Mouse (Mus musculus) CH12.LX (cell line): ENCODE results near the gene 4930469K13Rik. TPM values are rescaled to one million over a fixed set of nuclear protein-coding genes. Genes with fewer than 3 reads are reported as not detected.

Experiments
- DNase-seq: peaks from one replicate; pipeline ENCODE4 v3.0.0-alpha.2; 2013; ENCODE audit errors: extremely low read depth
- H3K27ac ChIP-seq: 2 replicates; pipeline ENCODE4 v1.5.1; 2012; ENCODE audit warnings: low read depth, mild to moderate bottlenecking, control low read depth, moderate library complexity; ENCODE audit not compliant: insufficient read depth
- H3K27me3 ChIP-seq: replicated peaks from 2 replicates; pipeline ENCODE3; 2012; ENCODE audit warnings: inconsistent platforms
- H3K36me3 ChIP-seq, 2 experiments: replicated peaks in 1 of 2; 2 replicates each; pipeline versions ENCODE3 to v1.6.1; 2012; ENCODE audit warnings: inconsistent platforms in 1 of 2, low read length in 1 of 2, mild to moderate bottlenecking in 1 of 2, mixed read lengths in 1 of 2, moderate library complexity in 1 of 2; ENCODE audit not compliant: control insufficient read depth in 1 of 2, insufficient read depth in 1 of 2
- H3K4me1 ChIP-seq, 2 experiments: 2 replicates each; pipeline ENCODE4 v1.6.1; 2012; ENCODE audit warnings: inconsistent platforms in 1 of 2, moderate library complexity in 1 of 2; ENCODE audit not compliant: insufficient read depth in 2 of 2, control insufficient read depth in 1 of 2
- H3K4me2 ChIP-seq: 2 replicates; pipeline ENCODE4 v1.6.1; 2012; ENCODE audit warnings: low read depth, mild to moderate bottlenecking, control low read depth; ENCODE audit not compliant: poor library complexity, insufficient read depth, severe bottlenecking
- H3K4me3 ChIP-seq, 3 experiments: fragments of 150-350 bp in 1 of 3; sonication (generic) in 1 of 3; replicated peaks in 1 of 3; 2 replicates each; pipeline versions ENCODE3 to v1.5.1; 2011 to 2012; ENCODE audit warnings: low read depth in 2 of 3, low read length in 2 of 3, mild to moderate bottlenecking in 2 of 3, moderate library complexity in 2 of 3, control low read depth in 1 of 3, improper control_type of control experiment in 1 of 3, inconsistent platforms in 1 of 3, mixed read lengths in 1 of 3; ENCODE audit not compliant: poor library complexity in 1 of 3
- H3K79me2 ChIP-seq: replicated peaks from 2 replicates; pipeline ENCODE4 v1.6.1; 2012; ENCODE audit warnings: mild to moderate bottlenecking, moderate library complexity; ENCODE audit not compliant: control insufficient read depth, poor library complexity, insufficient read depth, severe bottlenecking; ENCODE audit errors: extremely low read depth
- H3K9ac ChIP-seq: 2 replicates; pipeline ENCODE4 v1.6.1; 2012; ENCODE audit warnings: low read depth, mild to moderate bottlenecking, control low read depth, moderate library complexity; ENCODE audit not compliant: insufficient read depth
- H3K9me3 ChIP-seq: replicated peaks from 2 replicates; pipeline ENCODE3; 2012; ENCODE audit warnings: low read length, inconsistent platforms, mixed read lengths
- BHLHE40 ChIP-seq: IDR thresholded peaks from 2 replicates; pipeline ENCODE4 v1.6.1; 2011; ENCODE audit warnings: mild to moderate bottlenecking, low read depth, low read length, improper control_type of control experiment
- CTCF ChIP-seq, 2 experiments: IDR thresholded peaks in 1 of 2; conservative IDR thresholded peaks in 1 of 2; 2 replicates each; pipeline ENCODE4 v1.5.1; 2011 to 2012; ENCODE audit warnings: low read depth in 2 of 2, low read length in 2 of 2, improper control_type of control experiment in 1 of 2, inconsistent platforms in 1 of 2, mild to moderate bottlenecking in 1 of 2, moderate library complexity in 1 of 2
- E2F4 ChIP-seq: IDR thresholded peaks from 2 replicates; pipeline ENCODE4 v1.6.1; 2011; ENCODE audit warnings: low read depth, low read length, improper control_type of control experiment; ENCODE audit not compliant: insufficient replicate concordance
- EP300 ChIP-seq: IDR thresholded peaks from 2 replicates; pipeline ENCODE4 v1.6.1; 2011; ENCODE audit warnings: low read length, improper control_type of control experiment
- ETS1 ChIP-seq: conservative IDR thresholded peaks from 2 replicates; pipeline ENCODE4 v1.6.1; 2012; ENCODE audit warnings: low read depth, mild to moderate bottlenecking, inconsistent platforms, low read length, improper control_type of control experiment, moderate library complexity
- GABPA ChIP-seq: IDR thresholded peaks from 2 replicates; pipeline ENCODE4 v1.6.1; 2012; ENCODE audit warnings: low read depth, low read length, improper control_type of control experiment, inconsistent platforms; ENCODE audit not compliant: insufficient replicate concordance
- HCFC1 ChIP-seq: IDR thresholded peaks from 2 replicates; pipeline ENCODE4 v1.6.1; 2012; ENCODE audit warnings: low read depth, mild to moderate bottlenecking, inconsistent platforms, low read length, improper control_type of control experiment
- IRF4 ChIP-seq: IDR thresholded peaks from 2 replicates; pipeline ENCODE4 v1.6.1; 2014; ENCODE audit warnings: low read depth, mild to moderate bottlenecking, inconsistent platforms, low read length, improper control_type of control experiment
- JUND ChIP-seq: conservative IDR thresholded peaks from 2 replicates; pipeline ENCODE4 v1.6.1; 2011; ENCODE audit warnings: low read depth, low read length, improper control_type of control experiment
- MAFK ChIP-seq: IDR thresholded peaks from 2 replicates; pipeline ENCODE4 v1.6.1; 2011; ENCODE audit warnings: low read length, improper control_type of control experiment; ENCODE audit not compliant: insufficient replicate concordance
- MAX ChIP-seq: IDR thresholded peaks from 2 replicates; pipeline ENCODE4 v1.6.1; 2011; ENCODE audit warnings: low read length, improper control_type of control experiment
- NELFE ChIP-seq: IDR thresholded peaks from 2 replicates; pipeline ENCODE4 v1.6.1; 2011; ENCODE audit warnings: low read depth, low read length, improper control_type of control experiment
- PAX5 ChIP-seq: IDR thresholded peaks from 2 replicates; pipeline ENCODE4 v1.6.1; 2012; ENCODE audit warnings: low read length, inconsistent platforms, mixed read lengths
- POLR2A ChIP-seq: IDR thresholded peaks from 2 replicates; pipeline ENCODE4 v1.6.1; 2011; ENCODE audit warnings: low read depth, mild to moderate bottlenecking, improper control_type of control experiment, low read length
- POLR2AphosphoS2 ChIP-seq: IDR thresholded peaks from 2 replicates; pipeline ENCODE4 v1.6.1; 2011; ENCODE audit warnings: low read depth, low read length, improper control_type of control experiment
- RAD21 ChIP-seq: IDR thresholded peaks from 2 replicates; pipeline ENCODE4 v1.6.1; 2011; ENCODE audit warnings: low read depth, mild to moderate bottlenecking, low read length, improper control_type of control experiment, moderate library complexity
- SIN3A ChIP-seq: IDR thresholded peaks from 2 replicates; pipeline ENCODE4 v1.6.1; 2012; ENCODE audit warnings: low read length, improper control_type of control experiment, inconsistent platforms
- SMC3 ChIP-seq: IDR thresholded peaks from 2 replicates; pipeline ENCODE4 v1.6.1; 2011; ENCODE audit warnings: low read depth, low read length, improper control_type of control experiment
- TBP ChIP-seq: conservative IDR thresholded peaks from 2 replicates; pipeline ENCODE4 v1.6.1; 2011; ENCODE audit warnings: low read depth, low read length, improper control_type of control experiment
- ZC3H11A ChIP-seq: IDR thresholded peaks from 2 replicates; pipeline ENCODE4 v1.6.1; 2012; ENCODE audit warnings: low read depth, mild to moderate bottlenecking, inconsistent platforms, low read length, improper control_type of control experiment
- ZNF384 ChIP-seq: IDR thresholded peaks from 2 replicates; pipeline ENCODE4 v1.6.1; 2012; ENCODE audit warnings: low read depth, low read length, improper control_type of control experiment, inconsistent platforms
- dilution Hi-C: fragments of 300-500 bp; cut with MboI; formaldehyde crosslinking; loops from 2 replicates; pipeline ENCODE4 v1.14.3; 2020; ENCODE audit warnings: low sequenced_read_pairs; ENCODE audit not compliant: extremely low pct_unique_long_range_greater_than_20kb, extremely low pct_ligation_motif_present
- in situ Hi-C: fragments of 300-500 bp; cut with MboI; formaldehyde crosslinking; loops from 3 replicates; pipeline ENCODE4 v1.14.3; 2019; ENCODE audit warnings: low sequenced_read_pairs, low pct_ligation_motif_present, low pct_unique_long_range_greater_than_20kb, mixed read lengths
- polyA plus RNA-seq: library from polyadenylated mRNA; unstranded; fragments of >175 nt; gene quantifications from 2 replicates; pipeline ENCODE4 v1.2.1, GENCODE M21; 2012; ENCODE audit warnings: low read depth; ENCODE audit not compliant: insufficient read length
- total RNA-seq, 2 experiments: library from RNA; depleted of rRNA; stranded (reverse); fragments of 300-350 nt in 1 of 2; fragments of >200 nt in 1 of 2; gene quantifications; 2 replicates each; pipeline ENCODE4 v1.2.3; 2012 to 2014

Gene 4930469K13Rik
- total and polyA plus RNA-seq, 3 experiments = not detected

DNA sequence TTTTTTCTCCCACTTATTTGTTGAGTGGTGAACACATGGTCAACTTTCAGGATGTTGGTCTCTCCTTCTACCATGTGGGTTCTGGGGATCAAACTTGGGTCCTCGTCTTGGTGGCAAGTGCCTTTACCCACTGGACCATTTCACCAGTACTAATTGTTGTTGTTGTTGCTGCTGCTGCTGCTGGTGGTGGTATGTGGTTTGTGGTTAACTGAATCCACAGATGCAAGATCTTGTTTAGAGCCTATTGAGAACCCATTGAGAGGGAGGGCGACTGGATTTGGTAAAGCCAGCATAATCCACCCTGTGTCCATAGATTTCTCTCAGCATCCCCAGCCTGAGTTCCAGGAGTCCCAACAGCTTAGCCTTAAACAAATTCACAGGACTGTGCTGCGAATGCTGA lies 97.9 kb downstream of the 4930469K13Rik start:
- TF ChIP-seq MAX (no peak), GABPA (no peak), RAD21 (no peak), ZNF384 (no peak)
- Histone ChIP-seq H3K9ac (no peak overlapping the region), H3K27ac (no peak overlapping the region), H3K27me3 (no peaks in the 10 kb centered on the region), H3K4me3 (no peak overlapping the region), H3K36me3 (no peaks in the 10 kb centered on the region), H3K9me3 (no peaks in the 10 kb centered on the region), H3K4me2 (no peak overlapping the region), H3K79me2 (no peaks in the 10 kb centered on the region), H3K4me1 (peaks cover 0 to 43% of the 10 kb centered on the region in 2 experiments; a peak in 2 of 4 replicates)
- in situ Hi-C loops = loop anchor here (10.0 kb wide), 1 partner anchor 74 kb away; no protein-coding TSS in a partner anchor
- DNase-seq = no peak
- dilution Hi-C loops = no loop called here

DNA sequence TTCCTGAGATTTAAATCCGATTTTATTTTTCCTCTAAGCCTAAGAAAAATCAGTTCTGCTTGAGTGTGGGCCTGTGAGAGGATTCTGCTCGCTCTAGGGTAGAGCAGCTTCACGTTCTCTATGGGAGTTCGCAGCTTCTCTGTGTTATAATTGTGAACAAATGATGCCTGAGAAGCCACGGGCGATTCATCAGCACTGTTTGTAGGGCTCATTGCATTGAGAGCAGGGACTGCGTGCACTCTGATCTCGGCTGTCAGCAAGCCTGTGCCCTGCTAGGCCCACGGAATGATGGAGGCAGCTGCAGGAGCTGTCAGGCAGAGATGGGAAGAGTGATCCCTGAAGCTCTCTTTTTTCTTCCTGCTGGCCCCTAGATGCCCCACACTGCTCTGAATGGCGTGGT lies 100.1 kb downstream of the 4930469K13Rik start:
- no peaks in the 10 kb centered on the region for H3K79me2 ChIP-seq
- no peaks in the 10 kb centered on the region for H3K36me3 ChIP-seq
- no peak for TF ChIP-seq CTCF (conservative IDR thresholded peaks at IDR 0.05 in 1 of 2, IDR thresholded peaks at IDR 0.05 in 1 of 2; ENCODE audit: low read depth in 2 of 2, low read length in 2 of 2)
- no peak for TF ChIP-seq JUND
- no peak for TF ChIP-seq E2F4
- no peak for TF ChIP-seq MAFK
- TF ChIP-seq POLR2AphosphoS2 = no peak
- TF ChIP-seq PAX5 = no peak
- TF ChIP-seq POLR2A = no peak
- TF ChIP-seq NELFE = no peak
- no peak for TF ChIP-seq ZC3H11A
- no peak for TF ChIP-seq EP300
- no peak for TF ChIP-seq GABPA
- TF ChIP-seq MAX = no peak
- TF ChIP-seq BHLHE40 = no peak
- TF ChIP-seq ETS1 = no peak
- no peak for TF ChIP-seq HCFC1
- no peak for TF ChIP-seq SIN3A
- no peak for TF ChIP-seq RAD21
- TF ChIP-seq IRF4 = no peak
- TF ChIP-seq TBP = no peak
- TF ChIP-seq SMC3 = no peak
- DNase-seq = no peak
- H3K27ac ChIP-seq = no peak overlapping the region
- H3K27me3 ChIP-seq = no peaks in the 10 kb centered on the region
- no peaks in the 10 kb centered on the region for H3K9me3 ChIP-seq
- in situ Hi-C loops (no loop called here), dilution Hi-C loops (no loop called here)
- H3K4me2 ChIP-seq = no peak overlapping the region
- H3K9ac ChIP-seq = no peak overlapping the region
- peaks cover 0 to 34% of the 10 kb centered on the region in 2 experiments; a peak in 2 of 4 replicates for H3K4me1 ChIP-seq
- H3K4me3 ChIP-seq = no peak overlapping the region
